Mouse (Mus musculus) small intestine, adult 2 months (tissue): ENCODE results near the gene Sult2b1. TPM values are rescaled to one million over a fixed set of nuclear protein-coding genes. Genes with fewer than 3 reads are reported as not detected.
A peak's percentile ranks its signal among the peaks of the same experiment; 100 is the strongest.

Experiments
- H3K27ac ChIP-seq: fragments of 200-500 bp; 2 replicates; pipeline ENCODE4 v1.5.1; 2012; ENCODE audit warnings: low read depth, low read length, control low read depth, inconsistent platforms; ENCODE audit not compliant: insufficient read depth
- H3K27me3 ChIP-seq: fragments of 200-500 bp; 2 replicates; pipeline ENCODE4 v1.6.1; 2012; ENCODE audit warnings: mild to moderate bottlenecking, moderate library complexity, low read length, inconsistent platforms; ENCODE audit not compliant: control insufficient read depth, insufficient read depth
- H3K36me3 ChIP-seq: fragments of 200-500 bp; 2 replicates; pipeline ENCODE4 v1.6.1; 2012; ENCODE audit warnings: mild to moderate bottlenecking, low read length, control low read depth, inconsistent platforms; ENCODE audit not compliant: control insufficient read depth, insufficient read depth
- H3K4me1 ChIP-seq: fragments of 200-500 bp; 2 replicates; pipeline ENCODE4 v1.6.1; 2012; ENCODE audit warnings: low read length, inconsistent platforms, mixed read lengths; ENCODE audit not compliant: control insufficient read depth, insufficient read depth, insufficient read length
- H3K4me3 ChIP-seq: fragments of 200-500 bp; 2 replicates; pipeline ENCODE4 v1.5.1; 2012; ENCODE audit warnings: low read depth, mild to moderate bottlenecking, control low read depth, inconsistent platforms, low read length, moderate library complexity
- CTCF ChIP-seq: fragments of 200-500 bp; IDR thresholded peaks from 2 replicates; pipeline ENCODE4 v1.5.1; 2012; ENCODE audit warnings: low read depth, mild to moderate bottlenecking, control low read depth, inconsistent platforms, low read length, moderate library complexity, mixed read lengths; ENCODE audit not compliant: insufficient replicate concordance, insufficient read length; ENCODE audit errors: extremely low read depth
- POLR2A ChIP-seq: fragments of 200-500 bp; IDR thresholded peaks from 2 replicates; pipeline ENCODE4 v1.6.1; 2012; ENCODE audit warnings: low read depth, mild to moderate bottlenecking, control low read depth, inconsistent platforms, low read length, moderate library complexity
- WGBS: fragments of 180-500 bp; shearing (Covaris S2); methylation state at CpG from one replicate; pipeline ENCODE4 v1.1.7; 2018; 5-methylcytosine and 5-hydroxymethylcytosine counted together
- polyA plus RNA-seq: library from polyadenylated mRNA; depleted of rRNA; stranded (reverse); fragments of >200 nt; gene quantifications from 2 replicates; pipeline ENCODE4 v1.2.3, GENCODE M21; 2012

Sult2b1 gene
- polyA plus RNA-seq, 1 experiment, result 454 TPM

- WGBS, result 30% methylated on average over 14 of the region's 14 CpGs
- H3K4me1 ChIP-seq, result peaks cover 22% of the 10 kb centered on the region
- peak within 1 kb of the TSS; percentile 79 for H3K27ac ChIP-seq
- 0 out of 2 replicates have a peak, but pooled peaks have one; percentile 83 for TF ChIP-seq POLR2A
- peak; percentile 40; the same call in 1 of the 2 replicates for TF ChIP-seq CTCF
- peak within 1 kb of the TSS; percentile 80 for H3K4me3 ChIP-seq
- H3K27me3 ChIP-seq, result no peaks in the 10 kb centered on the region
- H3K36me3 ChIP-seq, result peaks cover 35% of the 10 kb centered on the region
Observed at GRCm38 (mm10) chr7:45720413-45721233, 63.8 kb downstream of the Sult2b1 start, which contains the start of gene Fam83e. Fam83e (plus strand) TSS chr7:45721212.

DNA sequence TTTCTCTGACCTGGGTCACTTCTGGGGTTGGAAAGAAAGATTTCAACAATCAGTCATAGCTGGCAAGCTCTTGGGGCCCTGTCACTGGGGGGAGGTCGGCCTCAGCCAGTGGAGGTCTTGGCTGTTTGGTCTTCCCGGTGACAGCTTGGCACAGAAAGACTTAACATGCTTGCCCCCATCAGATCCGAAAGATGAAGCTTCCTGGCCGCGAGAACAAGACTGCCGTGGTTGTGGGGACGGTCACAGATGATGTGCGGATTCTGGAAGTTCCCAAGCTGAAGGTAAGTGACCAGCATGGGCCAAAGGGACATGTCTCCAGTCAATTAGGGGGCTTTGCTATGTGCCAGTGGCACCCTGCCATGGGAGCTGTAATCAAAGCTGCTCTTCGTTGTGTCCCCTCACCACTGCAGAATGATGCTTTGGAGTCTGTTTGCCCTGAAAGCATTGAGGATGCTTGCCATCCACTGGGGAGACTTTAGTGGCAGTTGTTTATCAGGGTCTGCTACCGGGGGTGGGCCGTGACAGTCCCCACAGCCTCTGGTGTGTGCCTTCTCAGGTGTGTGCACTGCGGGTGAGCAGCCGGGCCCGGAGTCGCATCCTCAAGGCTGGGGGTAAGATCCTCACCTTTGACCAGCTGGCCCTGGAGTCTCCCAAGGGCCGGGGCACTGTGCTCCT is 64.6 kb downstream of the Sult2b1 start:
- Histone ChIP-seq H3K27ac (no peak overlapping the region), H3K36me3 (peaks cover 28% of the 10 kb centered on the region), H3K4me3 (peak overlapping the region; percentile 80), H3K27me3 (no peaks in the 10 kb centered on the region), H3K4me1 (peaks cover 23% of the 10 kb centered on the region)
- 39% methylated on average over 16 of the region's 16 CpGs for WGBS
- TF ChIP-seq CTCF (no peak), POLR2A (no peak)

DNA sequence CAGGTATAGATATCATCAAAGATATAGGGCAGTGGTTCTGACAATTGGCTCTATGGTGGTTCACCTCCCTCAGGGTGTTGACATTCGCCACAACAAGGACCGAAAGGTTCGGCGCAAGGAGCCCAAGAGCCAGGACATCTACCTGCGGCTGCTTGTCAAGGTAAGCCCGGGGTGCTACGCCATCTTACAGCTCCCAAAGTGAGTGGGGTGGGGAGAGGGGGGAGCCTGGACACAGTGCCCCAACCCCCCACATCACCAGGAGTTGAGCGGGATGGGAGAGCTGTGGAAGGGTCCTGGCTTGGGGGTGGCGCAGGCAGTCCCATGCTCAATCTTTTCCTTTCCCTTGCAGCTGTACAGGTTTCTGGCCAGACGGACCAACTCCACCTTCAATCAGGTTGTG is 65.3 kb downstream of the Sult2b1 start:
- peaks cover 22% of the 10 kb centered on the region for H3K36me3 ChIP-seq
- peaks cover 23% of the 10 kb centered on the region for H3K4me1 ChIP-seq
- peak overlapping the region; percentile 80 for H3K4me3 ChIP-seq
- H3K27ac ChIP-seq, result no peak overlapping the region
- H3K27me3 ChIP-seq, result no peaks in the 10 kb centered on the region
- TF ChIP-seq CTCF (no peak), POLR2A (no peak)
- 41% methylated on average over 10 of the region's 10 CpGs for WGBS

DNA sequence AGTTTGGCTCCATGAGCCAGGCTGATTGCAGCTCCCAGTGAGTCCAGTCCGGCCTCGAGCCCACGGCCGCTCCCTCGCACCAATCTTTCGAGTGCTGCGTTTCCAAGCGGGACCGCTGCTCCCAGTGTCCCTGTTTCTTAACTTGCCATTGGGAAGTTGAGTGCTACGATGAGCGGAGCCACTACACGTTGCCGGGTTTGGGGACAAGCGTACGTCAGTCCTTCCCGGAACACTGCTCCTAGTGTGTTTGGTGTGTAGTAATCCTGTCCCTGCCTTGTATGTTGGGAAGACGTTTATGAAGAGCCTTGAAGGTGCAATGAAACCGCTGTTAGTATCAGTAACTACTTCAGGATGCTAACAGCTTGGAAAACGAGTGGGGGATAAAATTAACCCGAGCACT is 66.1 kb downstream of the Sult2b1 start:
- Histone ChIP-seq H3K4me3 (peak overlapping the region; percentile 80), H3K27ac (peak overlapping the region; percentile 58), H3K36me3 (peaks cover 17% of the 10 kb centered on the region), H3K27me3 (no peaks in the 10 kb centered on the region), H3K4me1 (peaks cover 23% of the 10 kb centered on the region)
- under 1% methylated on average over 20 of the region's 20 CpGs for WGBS
- no peak for TF ChIP-seq CTCF
- no peak for TF ChIP-seq POLR2A

DNA sequence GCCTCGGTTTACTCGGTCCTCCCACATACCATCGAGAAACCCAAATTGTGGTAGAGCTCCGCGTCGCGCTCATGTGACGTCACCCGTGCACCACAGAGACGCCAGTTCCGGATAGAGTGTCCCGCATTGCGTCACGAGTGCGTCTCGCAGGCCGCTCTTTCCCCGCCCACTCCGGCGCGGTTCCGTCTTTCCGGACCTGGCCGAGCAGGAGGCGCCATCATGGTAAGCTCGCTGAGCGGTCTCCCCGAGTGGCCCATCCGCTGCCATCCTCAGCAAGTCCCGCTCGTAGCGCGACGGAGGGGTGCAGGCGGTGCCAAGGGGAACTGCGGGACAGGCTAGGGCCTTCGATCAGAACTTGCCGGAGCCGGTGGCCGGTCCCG is 66.6 kb downstream of the Sult2b1 start, which contains the start of gene Sphk2:
TSS of gene Sphk2 (minus strand) at position 85 of the 380 bp plus-strand sequence.
- TF ChIP-seq POLR2A, result peak; percentile 80
- no peak for TF ChIP-seq CTCF
- H3K27ac ChIP-seq, result peak within 1 kb of the TSS; percentile 75
- no peaks in the 10 kb centered on the region for H3K27me3 ChIP-seq
- H3K36me3 ChIP-seq, result peaks cover 20% of the 10 kb centered on the region
- peak within 1 kb of the TSS; percentile 80 for H3K4me3 ChIP-seq
- WGBS, result under 1% methylated on average over 41 of the region's 41 CpGs
- peaks cover 23% of the 10 kb centered on the region for H3K4me1 ChIP-seq

DNA sequence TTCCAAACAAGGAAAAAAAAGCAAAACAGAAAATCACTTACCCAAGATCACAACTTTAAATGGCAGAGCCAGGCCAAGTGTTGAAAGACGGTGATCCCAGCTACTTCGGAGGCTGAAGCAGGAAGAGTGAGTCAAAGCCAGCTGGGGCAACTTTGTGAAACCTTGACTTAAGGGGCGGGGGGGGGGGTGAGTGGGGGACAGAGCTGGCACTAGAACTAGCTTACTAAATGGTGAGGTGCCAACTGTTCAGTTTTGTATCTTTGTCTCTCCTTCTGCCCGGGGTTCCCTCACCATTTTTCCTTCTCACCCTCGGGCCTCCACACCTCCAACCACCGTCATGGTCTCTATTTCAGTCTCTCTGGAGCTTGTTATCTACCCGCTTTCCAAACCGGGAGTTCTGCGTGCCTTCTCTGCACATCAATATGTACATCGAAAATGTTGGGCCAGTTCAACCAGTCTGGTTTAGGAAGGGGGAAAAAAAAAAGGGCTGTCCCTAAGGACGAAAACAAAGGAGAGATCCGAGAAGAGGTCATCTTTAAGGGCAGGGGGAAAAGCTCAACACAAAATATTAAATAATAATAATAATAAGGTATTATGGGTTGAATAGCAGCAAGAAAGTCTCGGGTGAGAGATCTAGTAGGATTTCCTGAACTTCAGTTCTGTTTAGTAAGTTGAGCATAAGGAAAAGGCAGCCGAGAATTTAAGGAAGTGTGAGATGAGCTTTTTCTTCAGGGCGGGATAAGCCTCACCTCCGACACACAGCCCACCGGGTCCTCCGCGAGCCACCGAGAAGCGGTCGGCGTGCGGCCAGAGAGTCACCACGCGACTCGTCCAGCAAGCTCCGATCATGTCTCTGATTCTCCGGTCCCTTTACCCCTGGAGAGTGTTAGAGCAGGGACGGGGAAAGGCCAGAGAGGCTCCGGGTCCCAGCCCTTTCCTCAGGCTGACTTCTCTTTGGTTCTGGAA is 67.2 kb downstream of the Sult2b1 start:
- Histone ChIP-seq H3K27me3 (no peaks in the 10 kb centered on the region), H3K27ac (peak overlapping the region; percentile 75), H3K4me3 (peak overlapping the region; percentile 80), H3K4me1 (peaks cover 25% of the 10 kb centered on the region), H3K36me3 (peaks cover 23% of the 10 kb centered on the region)
- WGBS, result 3% methylated on average over 31 of the region's 31 CpGs
- TF ChIP-seq POLR2A (no peak), CTCF (no peak)
